Mouse (Mus musculus) embryo, embryonic 11.5 days (tissue): ENCODE results near the gene Foxr1.
"Not testable (repeated sequence)": the region's sequence is repeated elsewhere in the genome, so short reads cannot be mapped to it uniquely, and the experiment has no call there.

Experiments used
- DNase-seq: peaks from one replicate; pipeline ENCODE4 v3.0.0-alpha.2; 2012; ENCODE audit warnings: low read depth, low spot score

Gene Foxr1

GRCm38 (mm10) chr9:44477339-44478228 is 36.6 kb upstream of the Foxr1 start:
- DNase-seq, result peak; percentile 56

- DNase-seq, result no peak
Observed at GRCm38 (mm10) chr9:44475936-44476335, 35.0 kb upstream of the Foxr1 start.

- DNase-seq, result no peak
Observed at GRCm38 (mm10) chr9:44474327-44474726, 33.4 kb upstream of the Foxr1 start.

GRCm38 (mm10) chr9:44473184-44473583 is 32.2 kb upstream of the Foxr1 start:
- no peak for DNase-seq

- no peak for DNase-seq
Observed at GRCm38 (mm10) chr9:44468800-44469199, 27.9 kb upstream of the Foxr1 start.

- no peak for DNase-seq
Observed at GRCm38 (mm10) chr9:44468224-44468623, 27.3 kb upstream of the Foxr1 start.

GRCm38 (mm10) chr9:44461950-44462349 is 21.0 kb upstream of the Foxr1 start:
- DNase-seq, result no peak

GRCm38 (mm10) chr9:44457035-44457742 is 16.3 kb upstream of the Foxr1 start:
- DNase-seq, result peak; percentile 77

GRCm38 (mm10) chr9:44454891-44455220 is 13.9 kb upstream of the Foxr1 start, which contains the start of gene Upk2:
TSS of gene Upk2 (minus strand) at chr9:44454976.
- no peak for DNase-seq

GRCm38 (mm10) chr9:44454132-44454890 is 13.4 kb upstream of the Foxr1 start:
- DNase-seq, result peak; percentile 76

- DNase-seq, result no peak
Observed at GRCm38 (mm10) chr9:44450387-44450786, 9.5 kb upstream of the Foxr1 start.

GRCm38 (mm10) chr9:44444402-44445025 is 3.6 kb upstream of the Foxr1 start:
- DNase-seq, result not testable (repeated sequence)

- no peak for DNase-seq
Observed at GRCm38 (mm10) chr9:44435747-44436146, 5.2 kb downstream of the Foxr1 start.

GRCm38 (mm10) chr9:44432577-44433185 is 8.3 kb downstream of the Foxr1 start:
- no peak for DNase-seq

- DNase-seq, result no peak
Observed at GRCm38 (mm10) chr9:44423576-44423975, 17.4 kb downstream of the Foxr1 start.

- DNase-seq, result no peak
Observed at GRCm38 (mm10) chr9:44420280-44420898, 20.5 kb downstream of the Foxr1 start.

- DNase-seq, result not testable (repeated sequence)
Observed at GRCm38 (mm10) chr9:44419730-44420129, 21.2 kb downstream of the Foxr1 start.

GRCm38 (mm10) chr9:44418519-44419385 is 22.2 kb downstream of the Foxr1 start, which contains the start of gene Ccdc84:
TSS of gene Ccdc84 (minus strand) at chr9:44418569.
- DNase-seq, result no peak

GRCm38 (mm10) chr9:44417892-44418363 is 23.0 kb downstream of the Foxr1 start:
- peak; percentile 84 for DNase-seq
